Mouse (Mus musculus) forelimb bud, embryonic 11.5 days (tissue): ENCODE data around the gene Inafm1.
"Not testable (repeated sequence)": the region's sequence is repeated elsewhere in the genome, so short reads cannot be mapped to it uniquely, and the experiment has no call there.

Experiments used
- DNase-seq: peaks from one replicate; pipeline ENCODE4 v3.0.0-alpha.2; 2012; ENCODE audit warnings: low read depth, low spot score

Gene Inafm1

GRCm38 (mm10) chr7:16273081-16273765 is at the start of gene Inafm1:
Gene Inafm1 (minus strand): TSS chr7:16273617.
- DNase-seq = peak; percentile 91

GRCm38 (mm10) chr7:16320479-16320878 is 47.1 kb upstream of the Inafm1 start:
- no peak for DNase-seq

- DNase-seq = no peak
Measured at GRCm38 (mm10) chr7:16319216-16319615, 45.8 kb upstream of the Inafm1 start.

GRCm38 (mm10) chr7:16317094-16317493 is 43.7 kb upstream of the Inafm1 start:
- DNase-seq = no peak

DNA sequence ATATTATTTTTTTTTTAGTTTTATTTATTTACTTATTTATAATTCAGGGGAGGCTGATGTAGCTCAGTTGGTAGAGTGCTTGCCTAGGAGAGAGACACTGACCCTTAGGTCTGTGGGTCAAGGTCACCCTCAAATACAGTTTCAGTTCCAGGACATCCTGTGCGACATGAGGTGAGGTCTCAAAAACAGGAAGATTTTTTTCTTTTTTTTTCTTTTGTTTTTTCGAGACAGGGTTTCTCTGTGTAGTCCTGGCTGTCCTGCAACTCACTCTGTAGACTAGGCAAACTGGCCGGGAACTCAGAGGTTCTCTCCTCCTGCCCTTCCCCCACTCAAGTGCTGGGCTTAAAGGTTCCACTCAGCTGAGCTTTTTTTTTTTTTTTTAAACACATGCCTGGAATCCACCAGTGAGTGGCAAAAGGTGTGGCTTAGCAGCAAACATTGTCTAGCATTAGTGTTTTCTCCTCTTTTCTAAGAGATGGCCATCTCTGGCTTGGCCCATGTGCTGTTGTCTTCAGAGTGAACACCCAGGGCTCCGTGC is 41.9 kb upstream of the Inafm1 start:
- DNase-seq = no peak

- no peak for DNase-seq
Measured at GRCm38 (mm10) chr7:16314221-16314775, 40.9 kb upstream of the Inafm1 start.

- DNase-seq = peak; percentile 82
Measured at GRCm38 (mm10) chr7:16313481-16314220, 40.2 kb upstream of the Inafm1 start.

GRCm38 (mm10) chr7:16312672-16313311 is 39.4 kb upstream of the Inafm1 start:
- DNase-seq = peak; percentile 81

DNA sequence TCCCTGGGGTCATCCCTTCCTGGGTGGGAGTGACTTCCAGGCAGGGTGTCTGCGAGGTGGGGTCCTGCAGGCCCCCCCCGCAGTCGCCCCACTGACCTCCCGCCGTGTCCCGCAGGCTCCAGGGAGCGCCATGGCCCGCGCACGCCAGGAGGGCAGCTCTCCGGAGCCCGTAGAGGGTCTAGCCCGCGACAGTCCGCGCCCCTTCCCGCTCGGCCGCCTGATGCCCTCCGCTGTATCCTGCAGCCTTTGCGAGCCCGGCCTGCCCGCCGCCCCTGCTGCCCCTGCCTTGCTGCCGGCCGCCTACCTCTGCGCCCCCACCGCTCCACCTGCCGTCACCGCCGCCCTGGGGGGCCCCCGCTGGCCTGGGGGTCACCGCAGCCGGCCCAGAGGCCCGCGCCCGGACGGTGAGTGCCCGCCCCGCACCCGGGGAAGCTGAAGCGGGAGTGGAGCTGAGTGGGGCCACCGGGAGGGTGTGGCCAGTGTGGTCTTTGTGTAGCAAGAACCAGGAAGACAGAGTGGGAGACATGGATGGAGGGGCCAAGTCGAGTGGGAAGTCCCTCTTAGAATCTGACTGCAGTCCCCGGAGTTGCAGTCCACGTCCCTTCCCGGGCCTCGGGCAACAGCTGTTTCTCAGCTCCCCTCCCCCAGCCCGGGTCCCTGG is 38.7 kb upstream of the Inafm1 start:
- no peak for DNase-seq

- no peak for DNase-seq
Measured at GRCm38 (mm10) chr7:16311453-16312004, 38.1 kb upstream of the Inafm1 start.

- DNase-seq = no peak
Measured at GRCm38 (mm10) chr7:16310521-16311452, 37.4 kb upstream of the Inafm1 start.

DNA sequence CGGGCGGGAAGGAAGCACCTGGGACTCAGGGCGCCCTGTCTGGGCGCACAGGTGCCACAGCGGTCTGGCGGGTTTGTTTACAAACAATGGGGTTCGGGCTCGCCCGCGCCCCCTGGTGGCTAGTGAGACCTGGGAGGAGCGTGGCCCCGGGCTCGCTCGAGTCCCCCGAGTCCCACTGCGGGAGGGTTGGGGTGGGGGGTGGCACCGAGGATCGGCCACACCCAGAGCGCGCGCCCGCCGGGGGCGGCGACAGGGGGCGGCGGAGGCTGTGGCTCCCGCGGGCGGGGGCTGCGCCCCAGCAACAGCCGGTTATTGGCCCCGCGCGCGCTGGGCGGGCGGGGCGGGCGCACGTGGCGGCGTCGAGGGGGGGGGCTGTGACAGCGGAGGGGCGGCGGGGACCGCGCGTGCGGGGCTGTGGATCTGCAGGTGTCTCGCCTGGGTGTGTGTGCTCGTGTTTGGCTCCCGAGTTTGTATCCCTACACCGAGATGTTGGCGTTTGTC is 36.7 kb upstream of the Inafm1 start:
- DNase-seq = peak; percentile 59

DNA sequence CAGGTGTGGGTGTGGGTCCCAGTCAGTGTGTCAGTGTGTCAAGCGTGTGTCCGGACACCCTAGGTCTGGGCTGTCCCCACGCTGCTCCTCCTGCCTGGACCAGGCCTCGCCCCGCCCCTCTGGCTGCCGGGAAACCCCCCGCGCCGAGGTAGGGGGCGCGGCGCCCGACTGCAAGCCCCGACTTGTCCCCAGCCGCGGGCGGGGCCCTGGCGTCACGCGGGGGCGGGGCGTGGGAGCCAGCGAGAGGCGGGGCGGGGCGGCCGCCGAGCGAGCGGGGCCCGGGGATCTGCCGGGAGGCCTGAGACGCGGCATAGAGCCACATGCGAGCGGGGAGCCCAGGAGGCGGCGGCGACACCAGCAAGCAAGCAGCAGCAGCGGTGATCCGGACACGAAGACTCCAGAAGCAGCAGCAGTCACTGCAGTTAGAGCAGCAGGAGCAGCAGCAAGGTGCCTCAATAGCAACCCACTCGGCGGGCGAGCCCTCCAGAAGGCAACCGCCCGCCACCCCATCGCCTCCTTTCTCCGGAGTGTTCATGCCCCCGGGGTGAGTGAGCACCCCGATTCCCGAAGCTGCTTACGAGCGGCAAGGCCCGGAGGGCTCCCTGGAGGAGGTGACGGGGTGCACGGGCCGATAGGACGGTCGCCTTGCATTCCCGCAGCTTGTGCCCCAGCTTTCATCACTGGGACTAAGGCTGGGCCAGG is 36.1 kb upstream of the Inafm1 start:
- DNase-seq = peak; percentile 58

- no peak for DNase-seq
Measured at GRCm38 (mm10) chr7:16308555-16309317, 35.3 kb upstream of the Inafm1 start.

- not testable (repeated sequence) for DNase-seq
Measured at GRCm38 (mm10) chr7:16308093-16308492, 34.7 kb upstream of the Inafm1 start, which contains the start of gene Bbc3. Gene Bbc3 (plus strand): TSS chr7:16308393.

- DNase-seq = not testable (repeated sequence)
Measured at GRCm38 (mm10) chr7:16307141-16307540, 33.7 kb upstream of the Inafm1 start.

DNA sequence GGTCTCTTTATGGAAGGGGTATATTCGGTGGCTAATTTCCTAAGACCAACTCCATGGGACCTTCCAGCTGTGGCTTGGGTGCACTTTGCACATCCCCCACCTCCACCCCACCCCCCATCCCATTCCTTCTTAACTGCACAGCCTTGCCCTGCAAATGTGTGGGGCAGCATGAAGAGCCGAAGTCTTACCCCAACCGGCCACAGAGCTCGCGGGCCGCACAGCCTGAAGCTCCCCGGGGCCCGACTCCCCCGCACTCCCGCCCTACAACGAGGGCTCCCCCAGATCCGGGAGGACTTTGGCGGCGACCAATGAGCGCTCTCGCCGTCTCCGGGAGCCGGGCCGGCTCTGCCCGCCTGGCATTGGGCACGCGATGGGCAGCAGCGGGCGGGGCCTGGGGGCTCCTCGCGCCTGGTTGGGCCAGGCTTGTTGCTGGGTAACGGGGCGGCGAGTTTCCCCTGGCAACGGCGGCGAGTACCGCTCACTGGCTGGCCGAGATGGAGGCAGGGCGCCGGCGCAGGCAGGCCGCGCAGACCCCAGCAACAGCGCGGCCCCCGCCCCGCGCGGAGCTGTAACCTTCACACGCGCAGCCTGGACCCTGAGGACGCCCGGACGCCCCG is 26.1 kb upstream of the Inafm1 start:
- peak; percentile 82 for DNase-seq

DNA sequence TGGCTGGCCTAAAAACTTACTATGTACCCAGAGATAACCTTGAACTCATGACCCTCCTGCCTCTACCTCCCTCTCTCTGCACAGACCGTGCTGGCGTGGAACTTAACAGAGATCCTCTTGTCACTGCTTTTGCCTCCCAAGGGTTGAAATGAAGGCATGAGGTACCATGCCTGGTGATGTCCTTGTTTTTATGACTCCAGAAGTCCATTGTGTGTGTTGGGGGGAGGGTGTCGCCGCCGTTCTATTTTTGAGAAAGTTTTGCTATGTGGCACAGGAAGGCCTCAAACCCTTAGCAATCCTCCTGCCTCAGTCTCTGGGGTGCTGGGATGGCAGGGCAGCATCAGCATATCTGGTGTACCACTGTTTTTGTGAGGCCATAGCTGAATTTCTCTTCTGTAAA is 25.5 kb upstream of the Inafm1 start:
- no peak for DNase-seq
